Mouse (Mus musculus) cerebellum, adult 8-10 months (tissue): ENCODE data around the gene Sun1.

ENCODE experiments used
- DNase-seq: peaks from one replicate; pipeline ENCODE4 v3.0.0; 2022

Sun1 gene

DNA sequence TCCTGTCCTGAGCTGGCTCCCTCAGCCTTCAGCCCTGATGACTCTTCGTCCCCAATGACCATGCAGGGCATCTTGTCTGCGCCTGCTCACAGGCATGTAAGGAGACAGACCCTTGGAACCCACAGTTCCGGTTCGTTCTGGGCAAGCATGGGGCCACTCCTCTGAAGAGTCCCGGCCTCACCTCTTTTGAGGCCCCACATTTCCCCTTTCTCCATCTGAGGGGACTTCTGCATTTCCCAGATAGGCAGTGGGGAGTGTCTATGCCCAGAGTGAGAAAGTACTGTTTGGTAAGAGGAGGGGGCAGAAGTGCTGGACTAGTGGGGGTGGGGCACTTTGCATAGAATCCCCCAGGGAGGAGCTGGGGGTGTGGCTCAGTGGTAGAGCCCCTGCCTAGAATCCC is 86.7 kb downstream of the Sun1 start:
- DNase-seq, result no peak

DNA sequence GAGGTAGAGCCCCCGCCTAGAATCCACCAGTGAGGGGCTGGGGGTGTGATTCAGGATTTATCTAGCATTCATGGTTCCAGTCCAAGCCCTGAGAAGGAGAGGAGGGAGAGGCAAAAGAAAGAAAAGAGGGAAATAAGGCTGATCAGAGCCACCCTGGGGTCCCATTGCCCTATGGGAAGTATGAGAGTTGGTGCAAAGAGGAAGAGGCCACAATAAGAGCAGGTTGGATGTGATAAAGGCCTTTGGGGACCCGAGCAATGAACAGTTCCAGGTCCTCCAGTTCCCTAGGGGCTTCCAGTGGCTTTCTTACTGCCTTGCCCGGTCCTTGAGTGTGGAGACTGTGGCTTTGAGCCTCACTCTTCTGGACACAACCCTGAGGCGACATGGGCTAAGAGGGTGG is 87.3 kb downstream of the Sun1 start:
- no peak for DNase-seq

DNA sequence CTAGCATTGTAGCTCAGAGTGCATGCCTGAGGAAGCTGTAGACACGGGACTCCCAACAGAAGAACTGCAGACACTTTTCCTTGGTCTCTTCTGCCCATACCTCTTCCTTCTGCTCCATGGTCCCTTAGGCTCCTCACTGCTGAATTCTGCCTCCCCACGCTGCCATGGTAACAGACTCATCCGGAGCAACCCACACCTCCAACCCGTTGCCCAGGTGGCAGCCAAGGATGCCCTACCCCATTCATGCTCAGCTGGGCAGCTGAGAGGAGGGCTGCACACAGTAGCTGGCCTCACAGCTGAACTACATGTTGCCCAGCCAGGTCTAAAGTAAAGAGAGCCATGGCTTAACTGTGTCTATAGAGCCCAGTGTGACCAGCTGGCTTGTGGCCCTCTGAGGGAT is 88.2 kb downstream of the Sun1 start:
- DNase-seq, result no peak

DNA sequence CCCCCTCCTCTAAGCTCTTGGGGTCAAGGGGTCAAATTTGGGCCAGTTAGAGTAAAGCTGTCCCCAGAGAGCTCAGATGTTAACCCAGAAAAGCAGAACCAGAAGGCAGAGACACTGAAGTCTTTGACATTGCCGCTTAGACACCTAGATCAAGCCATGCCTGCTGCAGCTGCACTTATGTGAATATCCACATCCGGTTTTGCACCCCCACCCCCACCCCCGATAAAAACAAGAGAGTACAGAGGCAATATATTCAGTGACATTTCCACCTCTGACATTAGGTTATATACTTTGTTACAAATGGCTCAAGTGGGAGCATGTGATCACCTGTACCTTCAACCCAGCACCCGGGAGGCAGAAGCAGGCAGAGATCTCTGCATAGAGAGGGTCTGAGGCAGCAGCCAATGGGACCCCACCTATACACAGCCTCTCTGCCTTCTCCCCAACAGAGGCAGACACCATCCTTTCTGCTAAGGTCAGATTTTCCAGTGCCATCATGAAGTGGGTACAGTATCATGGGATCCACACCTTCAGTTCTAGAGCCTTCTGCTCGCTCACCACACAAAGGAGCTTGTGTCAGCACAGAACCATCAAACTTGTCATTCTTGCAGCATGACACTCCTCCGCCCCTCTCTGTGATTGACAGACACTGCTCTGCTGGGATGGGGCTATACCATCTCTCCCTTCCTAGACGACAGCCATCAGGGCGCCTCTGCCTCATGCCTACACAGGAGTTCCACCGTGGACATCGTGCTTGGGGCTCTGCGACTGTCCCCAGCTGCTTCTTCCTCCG is 90.2 kb downstream of the Sun1 start:
- DNase-seq, result no peak

DNA sequence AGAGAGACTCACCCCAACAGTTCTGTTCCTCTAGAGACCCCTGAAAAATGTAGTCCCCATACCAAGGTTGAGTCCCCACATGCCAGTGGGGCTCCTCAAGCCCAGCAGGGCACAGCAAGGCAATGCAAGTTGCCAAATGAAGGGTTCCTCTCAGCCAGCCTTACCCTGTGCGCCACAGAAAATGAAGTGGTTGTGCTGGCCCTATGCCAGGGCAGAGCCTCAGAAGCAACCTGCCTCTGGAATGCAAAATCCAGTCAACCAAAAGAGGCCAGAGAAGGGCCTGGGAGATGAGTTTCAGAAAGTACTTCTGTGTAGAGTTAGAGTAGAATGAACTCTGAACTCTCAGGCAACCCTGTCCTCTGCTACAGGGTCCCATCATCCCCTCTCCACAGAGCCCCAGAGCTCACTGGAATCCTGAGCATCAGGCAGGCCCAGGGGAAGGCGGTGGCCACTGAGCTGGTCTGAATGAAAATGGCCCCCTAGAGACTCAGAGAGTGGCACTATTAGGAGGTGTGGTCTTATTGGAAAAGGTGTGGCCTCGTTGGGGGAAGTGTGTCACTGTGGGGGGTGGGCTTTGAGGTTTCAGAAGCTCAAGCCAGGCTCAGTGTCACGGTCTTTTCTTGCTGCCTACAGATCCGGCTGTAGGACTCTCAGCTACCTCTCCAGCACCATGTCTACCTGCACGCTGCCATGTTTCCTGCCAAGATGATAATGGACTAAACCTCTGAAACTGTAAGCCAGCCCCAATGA is 91.5 kb downstream of the Sun1 start:
- DNase-seq, result no peak

DNA sequence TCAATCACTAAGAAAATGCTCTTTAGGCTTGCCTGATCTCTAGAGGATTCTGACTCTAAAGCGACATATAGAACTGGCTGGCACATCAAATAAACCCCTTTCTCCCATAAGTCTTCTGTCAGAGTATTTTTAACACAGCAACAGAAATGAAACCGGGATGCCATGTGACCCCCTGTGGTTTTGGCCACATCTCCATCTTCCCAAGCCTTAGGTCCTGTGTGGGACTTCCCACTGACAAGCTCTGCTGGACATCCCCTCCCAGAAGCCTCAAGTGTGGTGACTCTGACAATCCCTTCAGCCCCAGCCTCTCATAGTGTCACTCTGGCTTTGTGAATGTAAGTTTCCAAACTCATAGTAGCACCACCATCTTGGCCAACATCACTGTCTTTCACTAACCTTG is 93.7 kb downstream of the Sun1 start:
- no peak for DNase-seq

DNA sequence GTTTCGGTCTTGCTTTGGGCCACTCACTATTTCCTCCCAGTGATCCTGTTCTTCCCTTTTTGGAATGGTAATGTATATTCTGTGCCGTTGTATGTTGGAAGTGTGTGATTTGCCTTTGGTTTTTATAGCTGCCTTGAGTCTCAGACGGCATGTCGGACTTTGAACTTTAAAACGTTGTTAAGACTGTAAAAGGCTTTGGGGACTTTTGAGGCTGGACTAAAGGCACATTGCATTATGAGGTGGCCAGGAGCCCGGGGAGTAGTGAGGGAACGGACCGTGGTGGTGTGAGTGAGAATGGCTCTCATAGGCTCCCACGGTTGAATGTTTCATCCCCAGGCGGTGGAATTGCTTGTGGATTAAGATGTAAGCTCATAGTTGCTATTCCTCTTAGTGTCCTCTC is 96.7 kb downstream of the Sun1 start:
- no peak for DNase-seq

DNA sequence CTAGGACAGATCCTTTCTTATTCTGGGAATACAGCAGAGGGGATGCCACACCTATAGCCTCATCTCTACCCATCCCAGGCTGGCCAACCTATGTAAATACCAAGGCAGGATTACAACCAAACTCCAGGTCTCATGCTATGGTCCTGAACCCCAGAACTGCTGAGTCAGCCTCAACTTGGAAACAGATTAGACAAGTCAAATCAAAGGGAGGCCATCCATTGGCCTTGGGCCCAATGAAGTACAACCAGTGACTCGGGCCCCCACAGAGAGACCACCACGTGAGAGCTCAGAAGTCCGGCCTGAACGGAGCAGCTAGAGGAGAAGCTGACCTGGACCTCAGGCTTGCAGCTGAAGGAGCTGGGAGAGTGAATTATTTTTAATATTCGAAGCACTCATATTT is 97.3 kb downstream of the Sun1 start:
- DNase-seq, result no peak
